Mouse (Mus musculus): Measurements from ENCODE around the gene Pafah2. TPM values are rescaled to one million over a fixed set of nuclear protein-coding genes. Genes with fewer than 3 reads are reported as not detected.

Gene Pafah2
- polyA plus RNA-seq, 1 experiment, result 96.9 TPM

DNA sequence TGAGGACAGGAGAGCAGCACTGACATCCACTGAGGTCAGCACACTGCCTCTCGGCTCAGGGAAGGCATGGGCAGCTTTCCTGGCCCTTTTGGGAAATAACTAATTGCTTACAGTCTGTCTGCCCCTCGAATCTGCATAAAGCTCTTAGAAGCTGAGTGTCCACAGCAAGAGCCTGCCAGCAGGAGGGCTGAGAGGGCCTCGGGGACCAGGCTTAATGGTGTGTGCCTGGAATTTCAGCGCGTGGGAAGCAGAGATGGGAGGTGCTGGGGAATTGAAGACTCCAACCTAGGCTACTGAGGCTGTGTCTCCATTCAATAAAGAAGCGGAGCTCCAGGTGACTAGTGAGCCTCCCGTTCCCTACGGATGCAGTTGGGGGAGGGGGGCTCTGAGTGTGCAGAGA lies 78.1 kb downstream of the Pafah2 start:
- 58% methylated on average over 8 of the region's 8 CpGs for WGBS
- TF ChIP-seq POLR2A (IDR thresholded peaks at IDR 0.05; ENCODE audit: low read depth, low read length) (no peak), CTCF (conservative IDR thresholded peaks at IDR 0.05; ENCODE audit: insufficient read depth, insufficient read length, low read depth, low read length) (no peak)
- Histone ChIP-seq H3K27ac (ENCODE audit: insufficient read depth, low read depth, low read length) (no peak overlapping the region), H3K4me3 (ENCODE audit: insufficient read depth, low read depth, low read length) (no peak overlapping the region), H3K36me3 (ENCODE audit: control insufficient read depth, insufficient read depth, low read length) (no peaks in the 10 kb centered on the region), H3K4me1 (ENCODE audit: control insufficient read depth, insufficient read depth, low read length) (0 out of 2 replicates have a peak, but pooled peaks cover 2% of the 10 kb centered on the region), H3K27me3 (replicated peaks; ENCODE audit: control insufficient read depth, insufficient read depth, low read length) (no peaks in the 10 kb centered on the region)
- DNase-seq, result no peak

GRCm38 (mm10) chr4:134476899-134477298 lies 80.8 kb downstream of the Pafah2 start:
- 77% methylated on average over 8 of the region's 8 CpGs for WGBS
- H3K27ac ChIP-seq (ENCODE audit: insufficient read depth, low read depth, low read length), result no peak overlapping the region
- TF ChIP-seq CTCF (conservative IDR thresholded peaks at IDR 0.05; ENCODE audit: insufficient read depth, insufficient read length, low read depth, low read length) (no peak), POLR2A (IDR thresholded peaks at IDR 0.05; ENCODE audit: low read depth, low read length) (no peak)
- no peaks in the 10 kb centered on the region for H3K27me3 ChIP-seq (replicated peaks; ENCODE audit: control insufficient read depth, insufficient read depth, low read length)
- no peaks in the 10 kb centered on the region for H3K36me3 ChIP-seq (ENCODE audit: control insufficient read depth, insufficient read depth, low read length)
- H3K4me1 ChIP-seq (ENCODE audit: control insufficient read depth, insufficient read depth, low read length), result 0 out of 2 replicates have a peak, but pooled peaks cover 2% of the 10 kb centered on the region
- peak; percentile 67 for DNase-seq
- no peak overlapping the region for H3K4me3 ChIP-seq (ENCODE audit: insufficient read depth, low read depth, low read length)

Other genes with a start within 250 kb of the Pafah2 start
- gene Cep85, start 209.2 kb upstream of the Pafah2 start, polyA plus RNA-seq (2012; rRNA removed), result 28.3 and 38.9 TPM in 2 replicates
- not detected in 2 replicates for gene Gm7534, start 193.3 kb upstream of the Pafah2 start, polyA plus RNA-seq (2012; rRNA removed)
- 0.38 and 0.69 TPM in 2 replicates for gene Catsper4, start 168.9 kb upstream of the Pafah2 start, polyA plus RNA-seq (2012; rRNA removed)
- gene Cnksr1, start 157.9 kb upstream of the Pafah2 start, polyA plus RNA-seq (2012; rRNA removed), result 14.9 and 17.3 TPM in 2 replicates
- gene E130218I03Rik, start 152.7 kb upstream of the Pafah2 start, polyA plus RNA-seq (2012; rRNA removed), result not detected in 2 replicates
- 6.0 and 6.4 TPM in 2 replicates for gene Zfp593, start 150.7 kb upstream of the Pafah2 start, polyA plus RNA-seq (2012; rRNA removed)
- 0.27 TPM in 1 of 2 replicates, not detected in the other for gene Gm30191, start 149.4 kb upstream of the Pafah2 start, polyA plus RNA-seq (2012; rRNA removed)
- gene Grrp1, start 142.2 kb upstream of the Pafah2 start, polyA plus RNA-seq (2012; rRNA removed), result 11.5 and 11.8 TPM in 2 replicates
- gene Pdik1l, start 108.4 kb upstream of the Pafah2 start, polyA plus RNA-seq (2012; rRNA removed), result 3.3 and 3.4 TPM in 2 replicates
- 4.2 and 7.4 TPM in 2 replicates for gene Trim63, start 81.2 kb upstream of the Pafah2 start, polyA plus RNA-seq (2012; rRNA removed)
- gene Slc30a2, start 53.1 kb upstream of the Pafah2 start, polyA plus RNA-seq (2012; rRNA removed), result 32.3 and 33.3 TPM in 2 replicates
- gene Extl1, start 12.5 kb upstream of the Pafah2 start, polyA plus RNA-seq (2012; rRNA removed), result 1.1 and 1.3 TPM in 2 replicates
- gene Stmn1, start 72.0 kb downstream of the Pafah2 start, polyA plus RNA-seq (2012; rRNA removed), result 9.8 and 24.9 TPM in 2 replicates
- gene Paqr7, start 100.4 kb downstream of the Pafah2 start, polyA plus RNA-seq (2012; rRNA removed), result 58.7 and 74.3 TPM in 2 replicates
- gene Aunip, start 114.7 kb downstream of the Pafah2 start, polyA plus RNA-seq (2012; rRNA removed), result 0.07 and 0.09 TPM in 2 replicates
- 133 and 149 TPM in 2 replicates for gene Mtfr1l, start 139.1 kb downstream of the Pafah2 start, polyA plus RNA-seq (2012; rRNA removed)
- gene Selenon, start 155.8 kb downstream of the Pafah2 start, polyA plus RNA-seq (2012; rRNA removed), result 9.8 and 10.2 TPM in 2 replicates

All from kidney, adult 2 months (tissue).